Mouse (Mus musculus) myocyte (in vitro differentiated cells): ENCODE measurements around the gene Psmc2.

Source experiments
- CEBPB ChIP-seq: IDR thresholded peaks from 2 replicates; pipeline ENCODE4 v1.6.1; 2011; ENCODE audit warnings: mild to moderate bottlenecking, moderate library complexity; ENCODE audit not compliant: poor library complexity, insufficient read depth, severe bottlenecking
- E2F4 ChIP-seq: IDR thresholded peaks from one replicate; pipeline ENCODE4 v1.6.1; 2011; ENCODE audit warnings: mild to moderate bottlenecking, control low read depth, moderate library complexity; ENCODE audit not compliant: insufficient read depth
- MYOG ChIP-seq, 3 experiments: IDR thresholded peaks; one replicate each; pipeline ENCODE4 v1.6.1; 2011; ENCODE audit warnings: control low read depth in 2 of 3, low read depth in 2 of 3, mild to moderate bottlenecking in 2 of 3; ENCODE audit not compliant: insufficient read length in 2 of 3, control insufficient read depth in 1 of 3, insufficient read depth in 1 of 3
- POLR2A ChIP-seq: IDR thresholded peaks from one replicate; pipeline ENCODE4 v1.6.1; 2011; ENCODE audit warnings: low read depth, mild to moderate bottlenecking, control low read depth, moderate library complexity; ENCODE audit not compliant: insufficient read length
- POLR2AphosphoS2 ChIP-seq: IDR thresholded peaks from one replicate; pipeline ENCODE4 v1.6.1; 2011; ENCODE audit warnings: low read depth, control low read depth; ENCODE audit not compliant: insufficient read length
- SRF ChIP-seq: IDR thresholded peaks from one replicate; pipeline ENCODE4 v1.6.1; 2011; ENCODE audit warnings: low read depth; ENCODE audit not compliant: control insufficient read depth, insufficient read length
- TCF12 ChIP-seq: IDR thresholded peaks from one replicate; pipeline ENCODE4 v1.6.1; 2011; ENCODE audit warnings: mild to moderate bottlenecking, control low read depth; ENCODE audit not compliant: poor library complexity, insufficient read depth, severe bottlenecking
- USF1 ChIP-seq: IDR thresholded peaks from one replicate; pipeline ENCODE4 v1.6.1; 2011; ENCODE audit warnings: low read depth, mild to moderate bottlenecking, control low read depth, moderate library complexity

DNA sequence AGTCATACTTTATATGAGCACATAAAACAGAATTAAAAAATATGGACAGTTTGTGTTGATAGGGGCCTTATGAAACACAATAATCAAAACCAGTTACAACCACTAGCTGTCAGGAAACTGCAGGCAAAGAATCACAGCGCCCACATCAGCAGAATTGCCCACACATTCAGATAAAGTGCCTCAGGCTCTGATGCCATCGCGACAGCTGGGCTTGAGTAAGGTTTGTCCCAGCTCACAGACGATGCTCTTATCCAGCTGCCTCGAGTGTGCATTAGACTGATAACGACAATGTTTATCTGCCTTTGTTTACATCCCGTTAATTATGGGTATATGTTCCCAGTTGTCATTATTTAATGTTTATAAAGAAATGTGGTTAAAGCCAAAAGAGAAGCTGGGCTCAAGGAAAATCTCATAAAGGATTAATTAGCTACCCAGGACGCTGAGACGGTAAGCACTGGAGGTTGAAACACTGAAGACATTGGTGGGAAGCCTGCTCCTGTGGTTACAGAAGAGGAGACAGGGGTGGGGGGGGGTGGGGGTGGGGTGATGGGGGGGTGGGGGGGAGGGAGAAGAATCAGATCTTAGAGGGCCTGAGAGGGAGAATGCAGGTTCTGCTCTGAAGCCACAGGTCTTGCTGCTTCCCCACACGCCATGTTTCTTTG lies 66.7 kb downstream of the Psmc2 start:
- no peak for TF ChIP-seq POLR2A
- TF ChIP-seq E2F4 = no peak
- TF ChIP-seq MYOG (IDR thresholded peaks at IDR 0.05; ENCODE audit: control insufficient read depth in 1 of 3, insufficient read depth in 1 of 3, insufficient read length in 2 of 3, low read depth in 2 of 3) = no peak
- TF ChIP-seq USF1 = no peak
- TF ChIP-seq CEBPB = no peak
- no peak for TF ChIP-seq POLR2AphosphoS2
- no peak for TF ChIP-seq TCF12
- no peak for TF ChIP-seq SRF
